Mouse (Mus musculus) hematopoietic stem cell, adult 5-6 weeks (primary cell): ENCODE results near the gene Dpm1. TPM values are rescaled to one million over a fixed set of nuclear protein-coding genes. Genes with fewer than 3 reads are reported as not detected.
A peak's percentile ranks its signal among the peaks of the same experiment; 100 is the strongest.

ENCODE experiments used
- ATAC-seq, 2 experiments: fragments of 125-278 bp in 1 of 2; replicated peaks in 1 of 2; 2 replicates each; pipeline ENCODE4 v1.8.0; 2016 to 2017; ENCODE audit warnings: inconsistent platforms in 2 of 2, mild to moderate bottlenecking in 2 of 2, moderate number of reproducible peaks in 2 of 2, low read depth in 1 of 2, moderate TSS enrichment in 1 of 2; ENCODE audit not compliant: low FRiP score in 2 of 2, poor library complexity in 2 of 2, severe bottlenecking in 2 of 2, insufficient read depth in 1 of 2, low TSS enrichment in 1 of 2
- total RNA-seq: library from RNA; stranded (forward); fragments of 172-1452, 232-1000 nt; gene quantifications from 2 replicates; pipeline ENCODE4 v1.2.3, GENCODE M21; 2017

The Dpm1 gene
- total RNA-seq, 1 experiment from 2014 or later = 66.1 TPM

GRCm38 (mm10) chr2:168233286-168233685 is 2.9 kb upstream of the Dpm1 start:
- ATAC-seq = no peak

DNA sequence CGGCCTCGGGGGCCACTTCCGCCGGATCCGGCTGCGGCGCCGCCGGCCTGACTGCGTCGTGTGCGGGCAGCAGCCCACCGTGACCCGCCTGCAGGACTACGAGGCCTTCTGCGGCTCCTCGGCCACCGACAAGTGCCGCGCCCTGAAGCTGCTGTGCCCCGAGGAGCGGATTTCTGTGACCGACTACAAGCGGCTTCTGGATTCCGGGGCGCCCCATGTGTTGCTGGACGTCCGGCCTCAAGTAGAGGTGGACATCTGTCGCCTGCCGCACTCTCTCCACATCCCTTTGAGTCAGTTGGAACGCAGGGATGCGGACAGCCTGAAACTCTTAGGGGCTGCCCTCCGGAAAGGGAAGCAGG is 1.1 kb upstream of the Dpm1 start:
- no peak for ATAC-seq

DNA sequence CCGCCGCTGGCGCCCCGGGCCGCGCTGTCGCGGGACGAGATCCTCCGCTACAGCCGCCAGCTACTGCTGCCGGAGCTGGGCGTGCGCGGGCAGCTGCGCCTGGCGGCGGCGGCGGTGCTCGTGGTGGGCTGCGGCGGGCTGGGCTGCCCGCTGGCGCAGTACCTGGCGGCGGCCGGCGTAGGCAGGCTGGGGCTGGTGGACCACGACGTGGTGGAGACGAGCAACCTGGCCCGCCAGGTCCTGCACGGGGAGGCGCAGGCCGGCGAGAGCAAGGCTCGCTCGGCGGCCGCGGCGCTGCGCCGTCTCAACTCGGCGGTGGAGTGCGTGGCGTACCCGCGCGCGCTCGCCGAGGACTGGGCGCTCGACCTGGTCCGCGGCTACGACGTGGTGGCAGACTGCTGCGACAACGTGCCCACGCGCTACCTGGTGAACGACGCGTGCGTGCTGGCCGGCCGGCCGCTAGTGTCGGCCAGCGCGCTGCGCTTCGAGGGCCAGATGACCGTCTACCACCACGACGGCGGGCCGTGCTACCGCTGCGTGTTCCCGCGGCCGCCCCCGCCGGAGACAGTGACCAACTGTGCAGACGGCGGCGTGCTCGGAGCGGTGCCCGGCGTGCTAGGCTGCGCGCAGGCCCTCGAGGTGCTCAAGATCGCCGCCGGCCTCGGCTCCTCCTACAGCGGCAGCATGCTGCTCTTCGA is 531 bp upstream of the Dpm1 start:
- peak in 1 of 2 experiments; percentile 9; a peak in 1 of 4 replicates for ATAC-seq

DNA sequence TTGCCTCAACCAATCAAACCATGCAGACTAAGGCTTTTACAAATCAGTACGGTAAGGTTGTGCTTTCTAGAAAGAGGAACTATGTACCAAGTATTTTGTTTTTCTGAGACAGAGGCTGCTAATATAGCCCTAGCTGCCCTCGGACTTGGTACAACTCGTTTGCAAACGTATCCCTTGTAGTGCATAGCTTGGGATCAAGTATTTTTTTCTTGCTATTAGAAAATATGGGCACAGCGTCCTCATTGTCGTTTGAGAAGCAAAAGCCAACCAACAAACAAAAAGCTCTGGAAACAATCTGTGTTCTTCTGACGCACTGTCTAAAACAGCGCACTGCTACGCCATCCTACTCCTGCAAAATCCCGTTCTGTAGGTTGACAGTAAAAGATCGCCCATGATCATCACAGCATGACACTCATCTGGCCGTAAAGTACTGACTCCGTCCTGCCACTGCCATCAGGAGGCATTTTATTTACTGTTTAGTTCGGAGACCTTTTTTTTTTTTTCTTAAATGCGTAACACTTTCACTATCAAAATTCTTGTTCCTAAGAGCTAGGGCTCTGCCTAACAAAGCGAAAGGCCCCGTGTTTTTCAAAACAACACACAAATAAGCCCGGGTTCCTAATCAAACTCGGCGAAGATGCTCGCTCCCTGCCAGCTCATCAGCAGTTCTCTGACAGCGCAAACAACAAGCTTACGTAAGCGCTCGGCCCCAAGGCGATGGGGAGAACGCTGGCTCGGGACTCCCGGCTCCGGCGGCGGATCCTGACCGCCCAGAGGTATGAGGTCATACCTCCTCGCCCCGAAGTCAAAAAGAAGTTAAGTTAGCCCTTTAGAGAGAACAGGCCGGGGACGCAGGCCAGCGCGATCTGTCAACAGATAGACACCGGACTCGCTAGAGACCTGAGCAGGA is 1.0 kb downstream of the Dpm1 start:
- ATAC-seq = peak in 1 of 2 experiments; percentile 23; a peak in 1 of 4 replicates

DNA sequence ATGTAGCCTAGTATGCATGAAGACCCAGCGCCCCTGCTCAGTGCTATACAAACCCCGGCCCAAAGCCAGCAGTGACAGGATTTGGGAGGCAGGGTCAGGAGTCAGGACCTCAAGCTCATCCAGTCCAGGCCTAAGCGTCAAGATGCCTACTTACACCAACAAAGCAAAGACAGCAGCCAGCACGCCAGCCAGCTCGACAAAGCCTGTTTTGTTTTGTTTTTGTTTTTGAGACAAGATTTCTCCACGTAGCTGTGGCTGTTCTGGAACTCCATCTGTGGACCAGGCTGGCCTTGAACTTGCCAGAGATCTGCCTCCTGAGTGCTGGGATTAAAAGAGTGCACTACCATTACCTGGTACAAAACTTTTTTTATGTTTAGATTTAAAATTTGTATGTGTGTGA is 7.1 kb downstream of the Dpm1 start:
- ATAC-seq = no peak

GRCm38 (mm10) chr2:168213788-168214397 is 16.5 kb downstream of the Dpm1 start:
- peak; percentile 56 to 71; a peak in 2 of 4 replicates for ATAC-seq

DNA sequence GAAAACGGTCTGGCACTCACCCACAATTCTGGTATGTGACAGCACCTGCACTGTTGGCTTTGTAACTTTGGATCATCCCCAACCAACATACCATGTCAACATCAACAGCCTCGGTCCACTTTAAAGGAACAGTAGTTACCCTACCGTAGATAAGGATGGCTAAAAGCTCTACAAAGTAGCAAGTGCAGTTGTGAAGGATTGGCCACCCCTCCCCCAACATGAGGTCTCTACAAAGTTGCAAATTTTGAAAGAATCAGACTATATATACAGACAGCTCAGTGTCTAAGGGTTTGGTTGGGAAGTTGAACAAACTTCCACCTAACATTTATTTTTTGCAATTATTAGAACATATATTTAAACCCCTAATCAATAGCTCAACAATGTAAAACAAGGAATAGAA is 22.5 kb downstream of the Dpm1 start:
- no peak for ATAC-seq

- ATAC-seq = peak; percentile 91
Observed at GRCm38 (mm10) chr2:168206725-168207644, 23.4 kb downstream of the Dpm1 start, which contains the start of gene Adnp. TSS of gene Adnp (minus strand) at chr2:168207112.

- ATAC-seq = no peak
Observed at GRCm38 (mm10) chr2:168205681-168206631, 24.4 kb downstream of the Dpm1 start.

DNA sequence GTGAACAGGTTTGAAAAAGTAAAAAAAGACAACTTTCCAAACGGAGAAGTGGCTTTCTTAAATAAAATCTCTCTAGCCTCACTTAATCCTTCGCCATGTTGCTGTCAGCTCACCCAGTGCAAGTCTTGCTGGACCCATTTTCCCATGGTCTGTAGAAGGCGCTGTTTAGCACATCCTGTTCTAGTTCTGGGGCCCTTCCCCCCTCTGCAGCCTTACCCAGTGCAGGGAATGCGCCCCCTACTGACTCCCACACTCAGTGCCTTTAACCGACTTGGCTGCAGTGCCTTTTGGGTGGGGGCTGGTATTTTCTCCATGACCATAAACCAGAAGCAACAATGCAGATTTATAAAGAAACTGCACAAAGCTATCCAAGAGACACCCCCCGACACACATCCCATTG is 25.1 kb downstream of the Dpm1 start:
- peak; percentile 70 to 77 for ATAC-seq

- ATAC-seq = no peak
Observed at GRCm38 (mm10) chr2:168204476-168204999, 25.9 kb downstream of the Dpm1 start.

- ATAC-seq = 0 out of 4 replicates have a peak, but pooled peaks of 1 of the 2 experiments have one; percentile 25
Observed at GRCm38 (mm10) chr2:168200014-168200691, 30.2 kb downstream of the Dpm1 start.

DNA sequence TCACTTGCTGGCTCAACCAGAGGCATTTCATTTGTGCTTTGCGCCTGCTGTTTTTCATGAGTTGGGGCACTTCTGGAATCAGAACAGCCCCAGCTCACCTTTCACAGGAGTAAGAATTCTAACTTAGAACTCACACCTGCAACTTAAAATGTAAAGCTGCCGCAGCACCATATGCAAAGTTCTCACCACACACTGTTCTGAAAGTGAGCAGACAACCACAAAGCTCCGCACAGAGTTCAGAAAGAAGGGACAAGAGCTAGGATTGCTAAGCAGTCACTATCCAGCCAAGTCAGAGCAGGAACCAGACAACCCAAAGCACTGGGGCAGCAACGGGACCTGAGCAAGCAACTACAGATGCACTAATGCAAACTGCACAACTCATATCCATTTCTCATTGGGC is 30.9 kb downstream of the Dpm1 start:
- ATAC-seq = no peak

- ATAC-seq = no peak
Observed at GRCm38 (mm10) chr2:168198421-168198820, 32.0 kb downstream of the Dpm1 start.

DNA sequence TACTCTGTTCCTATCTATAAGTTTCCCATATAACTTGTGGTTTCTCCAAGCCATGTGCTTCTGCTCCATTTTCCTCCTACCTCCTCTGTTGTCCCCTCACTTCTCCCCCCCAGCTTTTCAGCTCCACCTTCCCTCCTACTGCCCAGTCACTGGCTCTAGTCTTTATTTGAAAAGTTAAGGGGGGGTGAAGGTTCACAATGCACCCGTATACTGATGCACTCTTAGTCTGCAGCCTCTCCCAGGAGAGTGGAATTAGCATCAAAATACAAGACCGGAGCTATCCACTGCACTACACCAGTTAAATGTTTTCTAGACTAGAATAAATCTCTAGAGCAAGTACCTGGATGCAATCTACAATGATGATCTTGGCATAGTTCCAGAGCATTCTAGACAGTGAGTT is 34.7 kb downstream of the Dpm1 start:
- ATAC-seq = no peak
